Mouse (Mus musculus) olfactory bulb, adult 2 months (tissue): ENCODE measurements around the gene Mrpl23.

Source experiments
- CTCF ChIP-seq: fragments of 200-500 bp; IDR thresholded peaks from 2 replicates; pipeline ENCODE4 v1.5.1; 2012; ENCODE audit warnings: low read depth, mild to moderate bottlenecking, low read length, moderate library complexity; ENCODE audit not compliant: insufficient read depth
- POLR2A ChIP-seq: fragments of 200-500 bp; IDR thresholded peaks from 2 replicates; pipeline ENCODE4 v1.6.1; 2012; ENCODE audit warnings: mild to moderate bottlenecking, low read depth, low read length, moderate library complexity; ENCODE audit not compliant: insufficient read depth

DNA sequence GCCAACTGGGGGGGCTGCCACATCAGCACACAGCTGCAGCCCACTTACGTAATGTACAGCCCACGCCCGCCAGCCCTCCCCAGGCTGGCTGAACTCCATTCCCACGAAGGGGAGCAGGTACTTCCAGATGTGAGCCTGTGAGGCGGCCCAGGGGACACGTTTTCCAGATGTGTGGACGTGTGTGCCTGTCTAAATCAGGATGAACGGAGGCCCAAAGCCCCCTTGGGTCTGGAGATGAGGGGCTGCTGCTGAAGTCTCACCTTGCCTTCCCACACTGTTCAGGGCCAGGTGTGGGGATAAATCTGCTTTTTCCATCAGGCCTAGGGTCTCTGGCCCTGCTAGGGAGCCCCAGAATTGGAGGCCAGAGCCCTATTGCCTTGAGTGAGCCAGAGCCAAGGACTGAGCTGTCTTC lies 45.7 kb upstream of the Mrpl23 start:
- no peak for TF ChIP-seq CTCF
- TF ChIP-seq POLR2A, result no peak
